Mouse (Mus musculus) myocyte (in vitro differentiated cells): ENCODE results near the gene Slc35c2. TPM values are rescaled to one million over a fixed set of nuclear protein-coding genes. Genes with fewer than 3 reads are reported as not detected.
A peak's percentile ranks its signal among the peaks of the same experiment; 100 is the strongest.

Source experiments
- H3K27me3 ChIP-seq: one replicate; pipeline ENCODE4 v1.6.1; 2011; ENCODE audit not compliant: control insufficient read depth, insufficient read depth, insufficient read length
- H3K36me3 ChIP-seq: one replicate; pipeline ENCODE4 v1.6.1; 2011; ENCODE audit not compliant: control insufficient read depth, insufficient read depth
- H3K4me2 ChIP-seq: one replicate; pipeline ENCODE4 v1.6.1; 2011; ENCODE audit warnings: low read depth, control low read depth
- H3K4me3 ChIP-seq: one replicate; pipeline ENCODE4 v1.5.1; 2011; ENCODE audit warnings: mild to moderate bottlenecking, control low read depth, moderate library complexity
- H3K79me2 ChIP-seq: one replicate; pipeline ENCODE4 v1.6.1; 2011; ENCODE audit not compliant: control insufficient read depth, insufficient read depth
- H3ac ChIP-seq: one replicate; pipeline ENCODE4 v1.6.1; 2011; ENCODE audit not compliant: control insufficient read depth, insufficient read length
- CEBPB ChIP-seq: IDR thresholded peaks from 2 replicates; pipeline ENCODE4 v1.6.1; 2011; ENCODE audit warnings: mild to moderate bottlenecking, moderate library complexity; ENCODE audit not compliant: poor library complexity, insufficient read depth, severe bottlenecking
- E2F4 ChIP-seq: IDR thresholded peaks from one replicate; pipeline ENCODE4 v1.6.1; 2011; ENCODE audit warnings: mild to moderate bottlenecking, control low read depth, moderate library complexity; ENCODE audit not compliant: insufficient read depth
- MAX ChIP-seq: IDR thresholded peaks from one replicate; pipeline ENCODE4 v1.6.1; 2011; ENCODE audit warnings: low read depth, mild to moderate bottlenecking, control low read depth
- MYOD1 ChIP-seq, 3 experiments: IDR thresholded peaks; one replicate each; pipeline ENCODE4 v1.6.1; 2011; ENCODE audit warnings: control low read depth in 2 of 3, low read depth in 2 of 3, mild to moderate bottlenecking in 2 of 3, moderate library complexity in 1 of 3; ENCODE audit not compliant: insufficient read length in 2 of 3, control insufficient read depth in 1 of 3
- MYOG ChIP-seq, 3 experiments: IDR thresholded peaks; one replicate each; pipeline ENCODE4 v1.6.1; 2011; ENCODE audit warnings: control low read depth in 2 of 3, low read depth in 2 of 3, mild to moderate bottlenecking in 2 of 3; ENCODE audit not compliant: insufficient read length in 2 of 3, control insufficient read depth in 1 of 3, insufficient read depth in 1 of 3
- POLR2A ChIP-seq: IDR thresholded peaks from one replicate; pipeline ENCODE4 v1.6.1; 2011; ENCODE audit warnings: low read depth, mild to moderate bottlenecking, control low read depth, moderate library complexity; ENCODE audit not compliant: insufficient read length
- POLR2AphosphoS2 ChIP-seq: IDR thresholded peaks from one replicate; pipeline ENCODE4 v1.6.1; 2011; ENCODE audit warnings: low read depth, control low read depth; ENCODE audit not compliant: insufficient read length
- REST ChIP-seq: IDR thresholded peaks from one replicate; pipeline ENCODE4 v1.6.1; 2011; ENCODE audit warnings: mild to moderate bottlenecking, control low read depth, moderate library complexity; ENCODE audit not compliant: insufficient read depth, insufficient read length
- SRF ChIP-seq: IDR thresholded peaks from one replicate; pipeline ENCODE4 v1.6.1; 2011; ENCODE audit warnings: low read depth; ENCODE audit not compliant: control insufficient read depth, insufficient read length
- TCF12 ChIP-seq: IDR thresholded peaks from one replicate; pipeline ENCODE4 v1.6.1; 2011; ENCODE audit warnings: mild to moderate bottlenecking, control low read depth; ENCODE audit not compliant: poor library complexity, insufficient read depth, severe bottlenecking
- TCF3 ChIP-seq: IDR thresholded peaks from one replicate; pipeline ENCODE4 v1.6.1; 2011; ENCODE audit warnings: low read depth, control low read depth; ENCODE audit not compliant: insufficient read length
- USF1 ChIP-seq: IDR thresholded peaks from one replicate; pipeline ENCODE4 v1.6.1; 2011; ENCODE audit warnings: low read depth, mild to moderate bottlenecking, control low read depth, moderate library complexity
- polyA plus RNA-seq: library from polyadenylated mRNA; unstranded; fragments of >200 nt; fragmentation: generic; extraction: Trizol; gene quantifications from one replicate; pipeline ENCODE4 v1.2.1, GENCODE M21; 2012; ENCODE audit warnings: missing spikeins

The Slc35c2 gene
- polyA plus RNA-seq, 1 experiment: 50.3 TPM

DNA sequence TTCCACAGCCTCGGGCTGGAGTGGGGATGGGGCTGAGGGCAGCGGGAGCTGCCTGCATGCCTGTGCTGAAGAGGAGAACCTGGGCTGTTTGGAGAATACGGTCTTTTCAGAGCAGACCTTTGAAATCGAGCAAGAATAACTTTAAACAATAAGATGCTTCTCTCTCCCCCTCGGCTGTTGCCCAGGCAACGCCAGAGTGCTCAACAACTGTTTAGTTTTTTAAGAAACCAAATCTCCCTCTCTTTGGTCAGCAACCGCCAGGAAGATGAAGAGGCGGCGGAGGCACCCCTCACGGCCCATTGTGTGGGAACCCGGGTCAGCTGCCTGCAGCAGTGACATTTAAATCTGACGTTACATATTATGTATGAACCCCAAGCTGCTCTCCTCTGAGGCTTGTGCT is 20.9 kb downstream of the Slc35c2 start:
- no peaks in the 10 kb centered on the region for H3K27me3 ChIP-seq
- H3K4me2 ChIP-seq: no peak overlapping the region
- H3K4me3 ChIP-seq: no peak overlapping the region

DNA sequence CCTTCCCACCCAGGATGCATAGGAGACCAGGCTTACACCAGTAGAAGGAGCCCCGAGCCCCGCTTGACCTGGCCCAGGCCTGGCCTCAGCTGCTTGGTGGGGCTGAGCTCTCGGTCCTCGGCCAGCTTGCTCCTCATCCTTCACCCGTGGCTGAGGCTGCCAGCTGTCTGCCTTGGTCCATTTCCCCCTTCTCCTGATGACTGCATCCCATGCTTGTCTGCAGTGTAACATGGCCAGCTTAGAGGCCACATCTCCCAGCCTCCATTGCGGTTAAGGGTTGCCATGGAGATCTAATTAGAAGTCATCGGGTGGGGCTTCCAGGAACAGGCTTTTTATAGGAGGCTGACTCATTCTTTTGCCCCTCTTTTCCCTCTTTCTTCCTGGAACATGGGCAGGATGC is 23.8 kb downstream of the Slc35c2 start:
- Histone ChIP-seq H3K4me2 (no peak overlapping the region), H3K27me3 (peaks cover 6% of the 10 kb centered on the region), H3ac (no peak overlapping the region), H3K79me2 (no peaks in the 10 kb centered on the region), H3K4me3 (no peak overlapping the region), H3K36me3 (no peaks in the 10 kb centered on the region)
- no peak for TF ChIP-seq TCF12
- no peak for TF ChIP-seq TCF3
- no peak for TF ChIP-seq SRF
- no peak for TF ChIP-seq MAX
- TF ChIP-seq POLR2AphosphoS2: no peak
- peak in 1 of 3 experiments; percentile 25 for TF ChIP-seq MYOD1 (IDR thresholded peaks at IDR 0.05; ENCODE audit: control insufficient read depth in 1 of 3, insufficient read length in 2 of 3, low read depth in 2 of 3)
- no peak for TF ChIP-seq REST

More for the DNA sequence above, 20.9 kb downstream of the Slc35c2 start:
- no peak for TF ChIP-seq TCF3
- TF ChIP-seq REST: no peak
- TF ChIP-seq POLR2AphosphoS2: no peak
- TF ChIP-seq POLR2A: no peak
- TF ChIP-seq SRF: no peak
- TF ChIP-seq MYOG (IDR thresholded peaks at IDR 0.05; ENCODE audit: control insufficient read depth in 1 of 3, insufficient read depth in 1 of 3, insufficient read length in 2 of 3, low read depth in 2 of 3): no peak
- TF ChIP-seq MYOD1 (IDR thresholded peaks at IDR 0.05; ENCODE audit: control insufficient read depth in 1 of 3, insufficient read length in 2 of 3, low read depth in 2 of 3): no peak
- no peak for TF ChIP-seq CEBPB
- TF ChIP-seq USF1: no peak
- no peak for TF ChIP-seq MAX
- no peak for TF ChIP-seq E2F4
- no peak for TF ChIP-seq TCF12
- H3K79me2 ChIP-seq: no peaks in the 10 kb centered on the region
- no peaks in the 10 kb centered on the region for H3K36me3 ChIP-seq
- no peak overlapping the region for H3ac ChIP-seq

DNA sequence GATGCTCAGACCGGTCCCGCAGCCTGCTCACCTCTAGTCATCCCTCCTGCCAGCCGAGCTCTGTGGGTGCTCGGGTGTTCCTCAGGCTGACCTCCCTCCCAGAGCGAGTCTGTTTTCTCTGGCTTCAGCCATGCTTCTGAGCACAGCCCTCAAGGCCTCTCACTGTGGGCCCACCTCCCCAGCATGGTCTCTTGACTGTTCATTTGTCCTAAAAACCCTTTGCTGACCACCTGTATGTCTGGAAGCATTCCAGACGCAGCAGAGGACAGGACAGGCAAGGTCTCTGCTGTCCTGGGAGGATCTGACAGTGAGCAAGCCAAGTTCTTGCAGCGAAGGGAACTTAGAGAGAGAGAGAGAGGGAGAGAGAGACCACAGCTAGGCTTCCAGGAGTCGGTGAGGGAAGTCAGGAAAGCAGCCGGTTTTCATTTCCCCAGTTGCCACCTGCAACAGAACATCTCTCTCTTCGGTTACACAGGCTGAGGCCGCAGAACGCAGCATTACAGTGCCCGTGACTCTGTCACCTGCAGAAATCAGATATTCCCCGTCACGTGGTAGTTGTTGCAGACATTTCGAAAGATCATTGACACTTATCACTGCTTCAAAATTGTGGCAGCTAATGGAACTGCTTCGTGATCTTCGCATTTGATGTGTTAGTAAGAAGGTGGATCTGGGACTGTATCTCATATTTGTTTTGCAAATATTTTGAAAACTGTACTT is 25.2 kb downstream of the Slc35c2 start:
- Histone ChIP-seq H3K27me3 (peaks cover 8% of the 10 kb centered on the region), H3K4me3 (no peak overlapping the region), H3K79me2 (no peaks in the 10 kb centered on the region), H3K36me3 (no peaks in the 10 kb centered on the region), H3K4me2 (no peak overlapping the region), H3ac (no peak overlapping the region)
- TF ChIP-seq MAX: no peak
- no peak for TF ChIP-seq TCF3
- no peak for TF ChIP-seq E2F4
- TF ChIP-seq REST: no peak
- no peak for TF ChIP-seq USF1
- TF ChIP-seq TCF12: no peak
- no peak for TF ChIP-seq MYOG (IDR thresholded peaks at IDR 0.05; ENCODE audit: control insufficient read depth in 1 of 3, insufficient read depth in 1 of 3, insufficient read length in 2 of 3, low read depth in 2 of 3)
- TF ChIP-seq MYOD1 (IDR thresholded peaks at IDR 0.05; ENCODE audit: control insufficient read depth in 1 of 3, insufficient read length in 2 of 3, low read depth in 2 of 3): no peak
- TF ChIP-seq SRF: no peak
- TF ChIP-seq CEBPB: no peak
- TF ChIP-seq POLR2A: no peak
- no peak for TF ChIP-seq POLR2AphosphoS2

DNA sequence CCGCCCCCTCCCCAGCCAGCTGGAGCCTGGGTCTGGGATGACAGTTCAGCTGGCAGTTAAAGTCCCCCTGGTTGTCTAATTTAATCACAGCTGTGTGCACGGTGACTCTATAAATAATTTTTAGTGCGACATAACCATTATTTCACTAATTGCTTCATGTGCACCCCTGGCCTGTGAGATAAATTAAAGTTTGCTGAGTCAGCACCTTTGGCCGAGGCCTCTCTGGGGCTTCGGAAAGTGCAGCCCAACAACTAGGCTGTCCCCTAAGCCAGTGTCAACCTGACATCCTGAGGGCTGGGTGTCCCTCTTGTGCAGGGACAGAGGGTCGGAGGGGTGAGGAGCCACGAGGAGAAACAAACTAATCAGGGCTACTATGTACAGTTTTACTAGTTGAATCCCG is 27.8 kb downstream of the Slc35c2 start:
- H3K27me3 ChIP-seq: peaks cover 23% of the 10 kb centered on the region
- H3K4me3 ChIP-seq: no peak overlapping the region

DNA sequence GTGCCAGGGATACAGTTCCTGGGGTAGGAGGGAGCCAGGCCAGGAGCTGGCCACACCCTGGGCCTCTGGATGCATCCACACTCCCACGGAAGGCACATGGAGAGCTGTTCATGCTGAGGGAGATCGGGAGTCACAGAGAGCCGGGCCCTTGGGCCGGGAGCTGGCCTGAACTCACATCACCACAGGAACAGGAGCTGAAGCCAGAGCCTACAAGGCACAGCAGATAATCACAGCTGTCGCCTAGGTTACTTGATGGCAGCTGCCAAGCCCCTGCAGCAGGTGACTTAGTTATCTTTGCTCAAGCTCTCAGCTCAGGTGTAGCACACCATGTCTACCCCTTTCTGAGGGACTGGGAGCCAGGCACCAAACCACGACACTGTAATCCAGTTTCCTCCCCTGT is 29.3 kb downstream of the Slc35c2 start:
- TF ChIP-seq MYOD1 (IDR thresholded peaks at IDR 0.05; ENCODE audit: control insufficient read depth in 1 of 3, insufficient read length in 2 of 3, low read depth in 2 of 3) (no peak), USF1 (no peak), REST (no peak)
- Histone ChIP-seq H3K36me3 (no peaks in the 10 kb centered on the region), H3K4me3 (no peak overlapping the region), H3K79me2 (no peaks in the 10 kb centered on the region), H3ac (no peak overlapping the region), H3K27me3 (peaks cover 36% of the 10 kb centered on the region), H3K4me2 (no peak overlapping the region)

More for the DNA sequence above, 27.8 kb downstream of the Slc35c2 start:
- TF ChIP-seq CEBPB: no peak
- Histone ChIP-seq H3K79me2 (no peaks in the 10 kb centered on the region), H3K4me2 (no peak overlapping the region), H3K36me3 (no peaks in the 10 kb centered on the region), H3ac (no peak overlapping the region)
